Mouse (Mus musculus) bone marrow, adult 2 months (tissue): Measurements from ENCODE around the gene Elmo1. TPM values are rescaled to one million over a fixed set of nuclear protein-coding genes. Genes with fewer than 3 reads are reported as not detected.
A peak's percentile ranks its signal among the peaks of the same experiment; 100 is the strongest.

Experiments used
- H3K27ac ChIP-seq: fragments of 200-500 bp; 2 replicates; pipeline ENCODE4 v1.5.1; 2012; ENCODE audit warnings: low read depth, mild to moderate bottlenecking, control low read depth, inconsistent platforms, low read length; ENCODE audit not compliant: control insufficient read depth, poor library complexity, insufficient read depth
- H3K4me1 ChIP-seq: fragments of 200-500 bp; 2 replicates; pipeline ENCODE4 v1.6.1; 2011; ENCODE audit warnings: low read length; ENCODE audit not compliant: control insufficient read depth, insufficient read depth
- H3K4me3 ChIP-seq: fragments of 200-500 bp; replicated peaks from 2 replicates; pipeline ENCODE3; 2011; ENCODE audit warnings: mild to moderate bottlenecking, low read depth, low read length, control low read depth; ENCODE audit not compliant: control insufficient read depth
- CTCF ChIP-seq: fragments of 200-500 bp; IDR thresholded peaks from 2 replicates; pipeline ENCODE4 v1.5.1; 2011; ENCODE audit warnings: low read length, control low read depth; ENCODE audit not compliant: control insufficient read depth, insufficient read depth
- POLR2A ChIP-seq: fragments of 200-500 bp; IDR thresholded peaks from 2 replicates; pipeline ENCODE4 v1.6.1; 2011; ENCODE audit warnings: low read depth, mild to moderate bottlenecking, control low read depth, low read length, borderline replicate concordance; ENCODE audit not compliant: control insufficient read depth
- WGBS: fragments of 180-500 bp; shearing (Covaris S2); methylation state at CpG from one replicate; pipeline ENCODE4 v1.1.7; 2018; 5-methylcytosine and 5-hydroxymethylcytosine counted together
- polyA plus RNA-seq: library from polyadenylated mRNA; stranded (reverse); fragments of >200 nt; gene quantifications from 2 replicates; pipeline ENCODE4 v1.2.4, GENCODE M21; 2011; ENCODE audit warnings: low replicate concordance; ENCODE audit not compliant: missing spikeins, insufficient read depth, insufficient read length

The Elmo1 gene
- polyA plus RNA-seq, 1 experiment: 13.2 TPM

DNA sequence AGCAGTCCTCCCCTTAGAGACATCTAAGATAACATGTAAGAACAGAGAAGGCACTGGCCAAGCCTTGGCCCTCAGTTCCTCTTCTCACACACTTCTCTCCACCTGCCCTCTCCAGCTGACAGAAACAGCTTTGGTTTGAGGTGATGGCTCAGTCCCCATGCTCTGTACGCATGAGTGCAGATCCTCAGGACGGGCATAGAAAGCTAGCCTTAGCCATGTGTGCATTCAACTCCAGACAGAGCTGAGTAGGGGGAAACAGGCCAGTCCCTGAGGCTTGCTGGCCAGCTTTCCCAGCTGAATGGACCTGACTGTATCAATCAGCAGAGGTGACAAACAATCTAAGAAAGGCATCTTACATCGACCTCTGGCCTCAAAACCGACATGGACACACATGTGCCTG is 435.4 kb downstream of the Elmo1 start:
- 55% methylated on average over 4 of the region's 4 CpGs for WGBS
- TF ChIP-seq POLR2A (no peak), CTCF (no peak)
- peaks cover 2% of the 10 kb centered on the region for H3K4me1 ChIP-seq
- no peak overlapping the region for H3K4me3 ChIP-seq
- H3K27ac ChIP-seq: peak overlapping the region; percentile 23; the same call in 1 of the 2 replicates

DNA sequence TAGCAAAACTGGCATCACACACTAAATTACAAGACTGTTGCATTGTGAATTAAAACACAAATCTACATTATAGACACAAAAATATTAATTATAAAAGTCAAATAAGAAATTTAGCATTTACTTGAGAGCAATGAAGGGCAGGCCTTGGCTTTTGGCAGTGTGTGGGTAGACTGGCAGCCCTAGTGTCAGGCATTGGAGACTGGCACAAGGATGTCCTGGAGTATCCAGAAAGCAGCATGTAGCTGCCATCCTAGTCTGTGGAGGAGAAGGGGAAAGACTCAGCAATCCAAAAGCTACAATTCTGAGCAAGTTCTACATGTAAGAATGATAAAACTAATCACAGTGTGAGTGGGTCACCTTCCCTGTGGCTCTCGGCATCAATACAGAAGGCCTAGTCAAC is 446.7 kb downstream of the Elmo1 start:
- no peak for TF ChIP-seq CTCF
- Histone ChIP-seq H3K4me1 (no peaks in the 10 kb centered on the region; the same call in 1 of the 2 replicates), H3K4me3 (no peak overlapping the region), H3K27ac (no peak overlapping the region)
- WGBS: 93% methylated on average over 1 of the region's 1 CpGs

DNA sequence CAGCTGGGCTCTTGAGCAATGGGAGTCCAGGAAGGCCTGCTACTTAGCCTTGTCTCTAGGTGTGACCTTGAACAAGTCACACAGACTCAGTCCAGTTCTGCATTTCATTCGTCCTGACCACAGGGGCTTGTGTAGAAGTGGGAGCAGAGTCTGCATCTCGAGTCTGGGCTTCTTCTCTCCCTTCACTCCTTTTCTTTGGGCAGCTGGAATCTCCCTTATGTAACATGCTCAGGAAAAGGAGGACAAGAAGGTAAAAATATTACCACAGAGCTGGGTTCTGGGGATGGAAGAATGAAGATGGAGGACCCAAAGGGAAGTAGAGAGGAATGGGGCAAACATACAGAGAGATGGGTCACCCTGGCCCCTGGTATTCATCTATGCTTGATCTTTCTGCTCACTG is 447.1 kb downstream of the Elmo1 start:
- Histone ChIP-seq H3K27ac (no peak overlapping the region), H3K4me3 (no peak overlapping the region), H3K4me1 (no peaks in the 10 kb centered on the region; the same call in 1 of the 2 replicates)
- 41% methylated on average over 2 of the region's 2 CpGs for WGBS
- no peak for TF ChIP-seq CTCF
- no peak for TF ChIP-seq POLR2A

DNA sequence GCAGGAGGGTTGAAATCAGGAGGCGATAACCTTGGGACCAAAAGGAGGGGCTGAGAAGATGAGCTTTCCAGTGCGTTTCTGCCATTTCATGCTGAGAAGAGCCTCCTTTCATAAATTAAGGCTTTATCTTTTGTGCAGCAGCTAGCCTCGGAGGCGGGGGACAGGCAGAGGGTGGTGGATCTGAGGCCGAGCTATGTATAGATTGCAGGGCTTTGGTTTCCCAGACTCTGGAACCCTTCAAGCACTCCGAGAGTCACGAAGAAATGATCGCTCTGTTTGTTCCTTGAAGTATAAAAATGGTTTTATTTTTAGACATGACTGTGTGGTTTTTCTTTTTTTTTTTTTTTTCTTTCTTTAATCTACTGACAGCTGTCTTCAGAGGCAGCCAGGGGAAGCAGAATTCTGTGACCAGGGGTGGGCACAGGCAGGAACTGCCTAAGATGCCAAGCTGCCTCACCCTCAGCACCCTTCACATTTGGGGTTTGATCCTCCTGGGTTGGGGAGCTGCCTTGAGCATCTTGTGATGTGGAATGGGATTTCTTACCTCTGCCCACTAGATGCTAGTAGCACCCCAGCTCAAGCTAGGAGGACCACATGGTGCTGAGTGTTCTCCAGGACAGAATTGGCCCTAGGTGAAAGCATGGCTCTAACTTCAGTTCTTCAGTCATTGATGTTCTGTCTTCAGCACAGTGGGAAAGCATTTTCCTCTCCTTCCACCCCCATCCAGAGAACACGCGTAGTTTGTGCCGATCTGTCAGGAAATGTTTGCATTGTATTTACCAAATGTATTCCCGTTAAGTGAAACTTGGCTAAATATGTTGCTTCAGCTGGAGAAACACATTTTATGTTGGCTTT is 448.0 kb downstream of the Elmo1 start:
- Histone ChIP-seq H3K4me3 (no peak overlapping the region), H3K27ac (no peak overlapping the region), H3K4me1 (no peaks in the 10 kb centered on the region; the same call in 1 of the 2 replicates)
- 50% methylated on average over 12 of the region's 12 CpGs for WGBS
- TF ChIP-seq POLR2A (no peak), CTCF (no peak)

DNA sequence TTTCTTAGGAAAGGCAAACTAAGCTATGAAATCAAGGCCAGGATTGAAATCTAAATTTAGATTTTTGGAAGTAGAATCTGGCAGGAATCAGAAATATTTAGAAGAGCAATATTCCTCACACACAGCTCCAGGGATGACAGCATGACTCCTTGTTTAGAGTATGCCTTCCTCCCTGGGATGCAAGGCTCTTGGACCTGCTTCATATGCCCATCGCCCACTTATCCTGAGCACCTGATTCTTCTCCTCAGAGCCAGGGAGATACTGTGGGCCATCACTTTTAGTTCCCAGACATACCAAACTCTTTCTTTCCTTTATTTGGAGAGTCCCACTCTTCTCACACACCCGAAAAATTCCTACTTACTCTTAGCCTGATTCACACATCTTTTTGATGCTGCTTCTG is 449.2 kb downstream of the Elmo1 start:
- no peak overlapping the region for H3K4me3 ChIP-seq

DNA sequence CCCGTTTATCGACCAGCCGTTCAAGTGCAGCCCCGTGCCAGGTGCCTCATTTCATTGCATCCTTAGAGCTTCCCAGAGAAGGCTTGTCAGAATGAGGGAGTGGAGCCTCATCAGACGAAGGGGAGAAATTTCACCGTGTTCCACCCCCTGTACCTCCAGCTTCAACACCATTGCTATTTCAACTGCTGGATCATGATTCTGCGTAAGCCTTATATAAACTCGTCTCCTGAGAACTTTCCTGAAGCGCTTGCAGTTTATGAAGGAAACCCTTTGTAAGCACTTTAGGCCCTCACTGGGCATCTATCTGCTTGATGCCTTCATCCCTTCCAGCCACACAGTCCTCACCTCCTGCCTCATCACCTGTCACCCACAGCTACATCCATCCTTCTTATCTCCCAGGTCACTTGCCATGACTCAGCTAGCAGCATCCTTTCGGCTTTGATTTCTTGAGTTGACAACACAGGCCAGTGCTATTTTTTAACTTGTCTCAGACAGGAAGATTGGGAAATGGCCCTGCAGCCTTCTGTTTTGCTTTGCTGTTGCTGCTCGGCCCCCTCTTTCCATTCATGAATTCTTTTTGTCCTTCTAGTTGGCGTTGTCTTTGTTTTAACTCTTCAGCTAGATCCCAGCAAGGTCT is 456.3 kb downstream of the Elmo1 start:
- Histone ChIP-seq H3K27ac (no peak overlapping the region), H3K4me3 (no peak overlapping the region), H3K4me1 (no peaks in the 10 kb centered on the region)
- WGBS: 74% methylated on average over 12 of the region's 12 CpGs
- TF ChIP-seq CTCF (no peak), POLR2A (no peak)

More for the DNA sequence above, 449.2 kb downstream of the Elmo1 start:
- no peak overlapping the region for H3K27ac ChIP-seq
- TF ChIP-seq CTCF: no peak
- no peak for TF ChIP-seq POLR2A
- no peaks in the 10 kb centered on the region; the same call in 1 of the 2 replicates for H3K4me1 ChIP-seq
- 79% methylated on average over 2 of the region's 2 CpGs for WGBS

DNA sequence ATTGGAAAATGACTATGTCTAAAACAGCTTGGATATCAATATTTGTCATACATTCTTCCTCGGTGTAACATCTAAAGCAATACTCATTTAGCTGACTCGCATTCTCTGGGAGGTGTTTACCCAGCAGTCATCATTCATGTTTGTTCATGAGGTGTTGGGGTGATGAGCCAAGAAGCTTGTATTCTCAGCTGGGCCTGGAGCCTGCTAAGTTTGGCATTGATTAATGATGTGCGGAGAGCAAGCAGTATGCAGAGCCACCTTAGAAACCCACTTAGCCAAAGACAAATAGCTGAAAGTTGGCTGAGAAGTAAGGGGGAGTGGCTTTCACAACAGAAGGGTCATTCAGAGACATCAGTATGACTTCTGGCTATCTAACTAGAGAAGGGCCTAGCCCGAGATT is 459.6 kb downstream of the Elmo1 start:
- WGBS: 85% methylated on average over 4 of the region's 4 CpGs
- no peaks in the 10 kb centered on the region for H3K4me1 ChIP-seq
- H3K27ac ChIP-seq: no peak overlapping the region
- no peak overlapping the region for H3K4me3 ChIP-seq
- TF ChIP-seq CTCF (no peak), POLR2A (no peak)

DNA sequence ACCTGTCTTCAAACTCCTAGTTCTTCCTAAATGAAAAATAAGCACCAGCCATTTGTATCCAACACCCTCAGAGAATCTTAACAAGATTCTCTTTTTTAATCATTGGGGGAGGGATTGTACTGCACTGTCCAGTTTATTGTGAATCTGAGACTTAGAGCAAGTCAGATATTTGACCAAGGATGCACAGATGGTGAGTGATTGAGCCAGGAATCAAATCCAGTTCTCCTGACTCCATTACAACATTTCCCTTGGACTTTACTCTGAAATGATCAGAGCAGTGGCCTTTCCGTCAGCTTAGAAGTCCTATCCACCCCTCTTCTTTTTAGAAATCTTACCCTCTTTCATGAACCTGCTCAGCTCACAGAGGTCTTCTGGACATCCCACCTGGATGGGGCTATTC is 461.2 kb downstream of the Elmo1 start:
- TF ChIP-seq POLR2A: no peak
- no peak for TF ChIP-seq CTCF

More for the DNA sequence above, 461.2 kb downstream of the Elmo1 start:
- Histone ChIP-seq H3K4me3 (no peak overlapping the region), H3K27ac (no peak overlapping the region), H3K4me1 (no peaks in the 10 kb centered on the region)
- WGBS: 91% methylated on average over 1 of the region's 1 CpGs
